Mouse (Mus musculus): ENCODE data around the gene Tmsb15l.
A peak's percentile ranks its signal among the peaks of the same experiment; 100 is the strongest.
"Not testable (repeated sequence)": the region's sequence is repeated elsewhere in the genome, so short reads cannot be mapped to it uniquely, and the experiment has no call there.

The Tmsb15l gene

GRCm38 (mm10) chrX:136957583-136958279, 18.9 kb downstream of the Tmsb15l start:
- not testable (repeated sequence) for H3K36me3 ChIP-seq (ENCODE audit: control insufficient read depth, insufficient read depth, low read length, poor library complexity, severe bottlenecking); H3K27me3 ChIP-seq (ENCODE audit: control insufficient read depth, insufficient read depth, low read length, poor library complexity, severe bottlenecking); DNase-seq (ENCODE audit: low read depth, low spot score)

- Histone ChIP-seq H3K36me3 (ENCODE audit: control insufficient read depth, insufficient read depth, low read length, poor library complexity, severe bottlenecking) (no peaks in the 10 kb centered on the region), H3K27me3 (ENCODE audit: control insufficient read depth, insufficient read depth, low read length, poor library complexity, severe bottlenecking) (no peaks in the 10 kb centered on the region)
- no peak for DNase-seq (ENCODE audit: low read depth, low spot score)
Observed at GRCm38 (mm10) chrX:136937985-136938384, 38.7 kb downstream of the Tmsb15l start.

GRCm38 (mm10) chrX:136927031-136927430, 49.6 kb downstream of the Tmsb15l start, which contains the start of gene H2bfm:
Gene H2bfm, plus strand, starts transcription at chrX:136927325.
- H3K27me3 ChIP-seq (ENCODE audit: control insufficient read depth, insufficient read depth, low read length, poor library complexity, severe bottlenecking) = no peaks in the 10 kb centered on the region
- no peaks in the 10 kb centered on the region for H3K36me3 ChIP-seq (ENCODE audit: control insufficient read depth, insufficient read depth, low read length, poor library complexity, severe bottlenecking)
- peak; percentile 8 for DNase-seq (ENCODE audit: low read depth, low spot score)

- Histone ChIP-seq H3K36me3 (ENCODE audit: control insufficient read depth, insufficient read depth, low read length, poor library complexity, severe bottlenecking) (no peaks in the 10 kb centered on the region), H3K27me3 (ENCODE audit: control insufficient read depth, insufficient read depth, low read length, poor library complexity, severe bottlenecking) (no peaks in the 10 kb centered on the region)
- no peak for DNase-seq (ENCODE audit: low read depth, low spot score)
Observed at GRCm38 (mm10) chrX:136925863-136926262, 50.8 kb downstream of the Tmsb15l start.
